Mouse (Mus musculus): ENCODE results near the gene Hsd17b7.

GRCm38 (mm10) chr1:169917115-169917796 lies 51.8 kb downstream of the Hsd17b7 start:
- TF ChIP-seq POLR2A (IDR thresholded peaks at IDR 0.05; ENCODE audit: insufficient read length, low read depth) = no peak
- no peak for TF ChIP-seq MAX (IDR thresholded peaks at IDR 0.05; ENCODE audit: low read depth)
- no peak for TF ChIP-seq TCF12 (IDR thresholded peaks at IDR 0.05; ENCODE audit: insufficient read depth, poor library complexity, severe bottlenecking)
- no peak for TF ChIP-seq USF1 (IDR thresholded peaks at IDR 0.05; ENCODE audit: low read depth)
- no peak for TF ChIP-seq E2F4 (IDR thresholded peaks at IDR 0.05; ENCODE audit: insufficient read depth)
- no peak for TF ChIP-seq MYOD1 (IDR thresholded peaks at IDR 0.05; ENCODE audit: control insufficient read depth in 1 of 3, insufficient read length in 2 of 3, low read depth in 2 of 3)
- TF ChIP-seq MYOG (IDR thresholded peaks at IDR 0.05; ENCODE audit: control insufficient read depth in 1 of 3, insufficient read depth in 1 of 3, insufficient read length in 2 of 3, low read depth in 2 of 3) = no peak
- TF ChIP-seq POLR2AphosphoS2 (IDR thresholded peaks at IDR 0.05; ENCODE audit: insufficient read length, low read depth) = no peak
- no peak for TF ChIP-seq REST (IDR thresholded peaks at IDR 0.05; ENCODE audit: insufficient read depth, insufficient read length)
- TF ChIP-seq CEBPB (IDR thresholded peaks at IDR 0.05; ENCODE audit: insufficient read depth, poor library complexity, severe bottlenecking) = no peak
- no peak for TF ChIP-seq SRF (IDR thresholded peaks at IDR 0.05; ENCODE audit: control insufficient read depth, insufficient read length, low read depth)
- no peak for TF ChIP-seq TCF3 (IDR thresholded peaks at IDR 0.05; ENCODE audit: insufficient read length, low read depth)
